In genomic region chr2:102943983-102944382, GRCm38 (mm10) we compare ENCODE assay signal across 8 mouse cellular contexts. TPM values are rescaled to one million over a fixed set of nuclear protein-coding genes. Genes with fewer than 3 reads are reported as not detected.
DNase-seq lines count a peak whose midpoint lies in the region; ATAC-seq and TF ChIP-seq lines count a peak whose summit lies in the region.

No protein-coding gene starts in this region.

- no peak for TF ChIP-seq POLR2A in cortical plate, adult 2 months (IDR thresholded peaks at IDR 0.05; ENCODE audit: extremely low read depth, insufficient read depth, low read length)
- no peak for TF ChIP-seq POLR2A in limb, embryonic 14.5 days (IDR thresholded peaks at IDR 0.05; ENCODE audit: borderline replicate concordance, extremely low read depth, insufficient read depth, insufficient read length)

- H3K4me2 ChIP-seq in heart, embryonic 12.5 days, result no peak overlapping the region
- H3K4me2 ChIP-seq in limb, embryonic 14.5 days (replicated peaks; ENCODE audit: low read depth, low read length, severe bottlenecking), result no peak overlapping the region
- no peak overlapping the region for H3K4me2 ChIP-seq in midbrain, postnatal 0 days (ENCODE audit: low read depth, low read length, poor library complexity, severe bottlenecking)

- 37% methylated on average over 6 of the region's 6 CpGs for WGBS in heart, embryonic 12.5 days
- 38% methylated on average over 6 of the region's 6 CpGs for WGBS in limb, embryonic 14.5 days
- 20% methylated on average over 6 of the region's 6 CpGs for WGBS in midbrain, postnatal 0 days

- no peaks in the 10 kb centered on the region for H3K9me3 ChIP-seq in heart, embryonic 12.5 days (replicated peaks)
- H3K9me3 ChIP-seq in limb, embryonic 14.5 days (ENCODE audit: control insufficient read depth, low read length), result no peaks in the 10 kb centered on the region
- H3K9me3 ChIP-seq in midbrain, postnatal 0 days (ENCODE audit: low read length), result no peaks in the 10 kb centered on the region

- H3K36me3 ChIP-seq in heart, embryonic 12.5 days, result no peaks in the 10 kb centered on the region
- no peaks in the 10 kb centered on the region for H3K36me3 ChIP-seq in limb, embryonic 14.5 days (ENCODE audit: control insufficient read depth, insufficient read depth, low read length)
- H3K36me3 ChIP-seq in midbrain, postnatal 0 days (ENCODE audit: insufficient read depth, low read length), result no peaks in the 10 kb centered on the region

- H3K27ac ChIP-seq in cortical plate, adult 2 months (ENCODE audit: insufficient read depth, low read length), result peak overlapping the region; percentile 64; the same call in 1 of the 2 replicates
- no peak overlapping the region for H3K27ac ChIP-seq in heart, embryonic 12.5 days (ENCODE audit: poor library complexity, severe bottlenecking)
- 0 out of 2 replicates have a peak overlapping the region, but pooled peaks have one; percentile 26 for H3K27ac ChIP-seq in limb, embryonic 14.5 days (replicated peaks; ENCODE audit: low read depth, low read length)
- H3K27ac ChIP-seq in midbrain, postnatal 0 days (ENCODE audit: low read depth, low read length), result 0 out of 2 replicates have a peak overlapping the region, but pooled peaks have one; percentile 33

- no peak overlapping the region for H3K4me3 ChIP-seq in cortical plate, adult 2 months (ENCODE audit: insufficient read depth, low read length)
- no peak overlapping the region for H3K4me3 ChIP-seq in heart, embryonic 12.5 days
- H3K4me3 ChIP-seq in limb, embryonic 14.5 days (replicated peaks; ENCODE audit: low read length), result no peak overlapping the region
- H3K4me3 ChIP-seq in midbrain, postnatal 0 days (ENCODE audit: low read depth, low read length), result no peak overlapping the region

- H3K9ac ChIP-seq in heart, embryonic 12.5 days, result no peak overlapping the region
- H3K9ac ChIP-seq in limb, embryonic 14.5 days (ENCODE audit: low read depth, low read length, severe bottlenecking), result no peak overlapping the region
- H3K9ac ChIP-seq in midbrain, postnatal 0 days (replicated peaks; ENCODE audit: low read length, poor library complexity, severe bottlenecking), result no peak overlapping the region

- ATAC-seq in heart, embryonic 12.5 days (ENCODE audit: insufficient number of reproducible peaks, low FRiP score), result peak; percentile 45; the same call in 1 of the 2 replicates
- peak; percentile 92 for ATAC-seq in limb, embryonic 14.5 days (ENCODE audit: low FRiP score, low read depth)
- peak; percentile 67 for ATAC-seq in midbrain, postnatal 0 days (ENCODE audit: low FRiP score)

- peaks cover 6% of the 10 kb centered on the region; the same call in 1 of the 2 replicates for H3K4me1 ChIP-seq in cortical plate, adult 2 months (ENCODE audit: control insufficient read depth, insufficient read depth, low read length)
- peaks cover 22% of the 10 kb centered on the region for H3K4me1 ChIP-seq in heart, embryonic 12.5 days (replicated peaks)
- H3K4me1 ChIP-seq in limb, embryonic 14.5 days (ENCODE audit: control insufficient read depth, insufficient read depth, low read length), result peaks cover 11% of the 10 kb centered on the region
- 0 out of 2 replicates have a peak, but pooled peaks cover 3% of the 10 kb centered on the region for H3K4me1 ChIP-seq in midbrain, postnatal 0 days (ENCODE audit: insufficient read depth, low read length)

- DNase-seq in kidney, adult 9 months, result peak; percentile 9
- DNase-seq in kidney, postnatal 25 days, result no peak
- DNase-seq in limb, embryonic 14.5 days (ENCODE audit: low spot score), result peak; percentile 88
- peak; percentile 78 for DNase-seq in midbrain, postnatal 0 days (ENCODE audit: low spot score)
- no peak for DNase-seq in cerebellum, postnatal 36 days
- DNase-seq in ovary, postnatal 36 days (ENCODE audit: low spot score), result no peak

- peaks cover 3% of the 10 kb centered on the region; the same call in 1 of the 2 replicates for H3K27me3 ChIP-seq in heart, embryonic 12.5 days (replicated peaks)
- no peaks in the 10 kb centered on the region for H3K27me3 ChIP-seq in limb, embryonic 14.5 days (ENCODE audit: control insufficient read depth, insufficient read depth, low read length)
- no peaks in the 10 kb centered on the region for H3K27me3 ChIP-seq in midbrain, postnatal 0 days (ENCODE audit: insufficient read depth, low read length)

- no peak for TF ChIP-seq CTCF in cortical plate, adult 2 months (IDR thresholded peaks at IDR 0.05; ENCODE audit: extremely low read depth, insufficient read depth, low read length)
- no peak for TF ChIP-seq CTCF in midbrain, postnatal 0 days (IDR thresholded peaks at IDR 0.05)

RNA-seq across cellular contexts. Expression of gene Cd44, which starts 42.5 kb away (rescaled TPM):
- 1.7 and 2.3 TPM in 2 replicates for polyA plus RNA-seq in cortical plate, adult 2 months (2012; rRNA removed)
- polyA plus RNA-seq in heart, embryonic 12.5 days (2016; fragmentation: Nextera tagmentation; extraction: Ambion mirVana), result 29.9 and 30.2 TPM in 2 replicates
- 29.3 and 32.1 TPM in 2 replicates for polyA plus RNA-seq in limb, embryonic 14.5 days (2012; rRNA removed)
- 39.5 and 46.3 TPM in 2 replicates for polyA plus RNA-seq in limb, embryonic 14.5 days (2014; fragmentation: Nextera tagmentation; extraction: Ambion mirVana)
- total RNA-seq in midbrain, postnatal 0 days (2014; rRNA removed), result 5.4 and 6.2 TPM in 2 replicates
- polyA plus RNA-seq in midbrain, postnatal 0 days (2015; fragmentation: Nextera tagmentation; extraction: Ambion mirVana), result 2.9 and 3.4 TPM in 2 replicates

Comparison
In these comparisons a context has a peak if more than half of its experiments do, and no peak if none do; other contexts are left out.
1. DNase-seq: peak in kidney, adult 9 months (single experiment), limb, embryonic 14.5 days (single experiment) and midbrain, postnatal 0 days (single experiment); none in kidney, postnatal 25 days (0 of 2), cerebellum, postnatal 36 days (0 of 2) and ovary, postnatal 36 days (single experiment).
2. Peak in every context shown above with its lines, with median percentiles within 50 percentile points of each other: ATAC-seq.